Comparison of ENCODE assay signal across 11 mouse cellular contexts in the genomic region with DNA sequence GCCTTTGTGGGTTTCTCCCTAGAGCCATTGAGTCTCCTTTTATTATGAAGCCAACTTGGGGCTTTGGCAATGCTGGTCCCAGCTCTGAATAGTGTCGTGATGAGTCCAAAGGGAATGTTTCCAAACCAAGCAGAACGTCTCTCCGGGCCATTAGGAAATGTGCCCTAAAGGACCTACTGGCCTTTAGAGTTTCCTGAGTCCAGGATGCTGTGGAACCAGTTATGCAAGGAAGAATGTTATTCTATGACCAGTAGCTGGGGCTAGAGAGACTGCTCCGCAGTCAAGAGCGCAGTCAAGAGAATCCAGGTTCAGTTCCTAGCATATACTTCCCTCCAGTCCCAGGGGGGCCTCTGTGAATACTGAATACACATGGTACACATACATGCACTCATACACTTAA. TPM values are rescaled to one million over a fixed set of nuclear protein-coding genes. Genes with fewer than 3 reads are reported as not detected.
DNase-seq lines count a peak whose midpoint lies in the region; ATAC-seq and TF ChIP-seq lines count a peak whose summit lies in the region.
"Had no signal": no experiment of that assay in that cellular context is flagged by ENCODE, and none has a peak within 500 bp of the region (broad histone marks: within the 10 kb centered on the region; RNA-seq: fewer than 3 reads in every experiment).

No protein-coding gene starts in this region.

- peak; percentile 14 for TF ChIP-seq CTCF in left cerebral cortex, adult 2 months (IDR thresholded peaks at IDR 0.05)
- peak; percentile 73 for TF ChIP-seq CTCF in intestine, postnatal 0 days (IDR thresholded peaks at IDR 0.05; ENCODE audit: low read depth)

- DNase-seq in embryo, embryonic 10 days (ENCODE audit: low spot score), result peak; percentile 26
- no peak for DNase-seq in embryo, embryonic 11 days
- no peak for DNase-seq in left cerebral cortex, adult 2 months (ENCODE audit: extremely low spot score in 1 of 2, low spot score in 2 of 2)
- no peak for DNase-seq in left cerebral cortex, postnatal 10 days (ENCODE audit: extremely low spot score in 1 of 2, low spot score in 2 of 2)
- DNase-seq in lung, postnatal 36 days, result peak; percentile 74
- no peak for DNase-seq in cerebellum, postnatal 36 days
- no peak for DNase-seq in cerebellum, adult 9-11 months
- DNase-seq: cerebellum, adult 11-12 months had no signal

- H3K9me3 ChIP-seq in intestine, postnatal 0 days (ENCODE audit: control insufficient read depth), result no peaks in the 10 kb centered on the region
- H3K9me3 ChIP-seq: neural tube, embryonic 13.5 days had no signal

- H3K9ac ChIP-seq in intestine, postnatal 0 days (ENCODE audit: low read depth, low read length), result no peak overlapping the region
- H3K9ac ChIP-seq: neural tube, embryonic 13.5 days had no signal

- H3K4me2 ChIP-seq in intestine, postnatal 0 days (replicated peaks; ENCODE audit: low read depth), result no peak overlapping the region
- H3K4me2 ChIP-seq: heart, embryonic 11.5 days; neural tube, embryonic 13.5 days had no signal

- no peaks in the 10 kb centered on the region; the same call in 1 of the 2 replicates for H3K4me1 ChIP-seq in intestine, postnatal 0 days (replicated peaks; ENCODE audit: control insufficient read depth, insufficient read depth, low read length)

- no peaks in the 10 kb centered on the region for H3K27me3 ChIP-seq in intestine, postnatal 0 days (replicated peaks; ENCODE audit: control insufficient read depth, insufficient read depth, low read length)
- H3K27me3 ChIP-seq: neural tube, embryonic 13.5 days had no signal

- H3K36me3 ChIP-seq in intestine, postnatal 0 days (ENCODE audit: control insufficient read depth, insufficient read depth), result no peaks in the 10 kb centered on the region
- H3K36me3 ChIP-seq: neural tube, embryonic 13.5 days had no signal

- intact Hi-C loops in left cerebral cortex, adult 2 months (cut with DNase I), result no loop called here
- intact Hi-C loops in left cerebral cortex, postnatal 10 days (cut with DNase I), result loop anchor here (10.0 kb wide), 1 partner anchor 195 kb away; no protein-coding TSS in a partner anchor

- H3K4me3 ChIP-seq in left cerebral cortex, adult 2 months, result no peak overlapping the region
- no peak overlapping the region for H3K4me3 ChIP-seq in intestine, postnatal 0 days (ENCODE audit: low read depth, low read length)
- H3K4me3 ChIP-seq: neural tube, embryonic 13.5 days had no signal

- WGBS in intestine, postnatal 0 days, result 35% methylated on average over 5 of the region's 5 CpGs

- peak; percentile 54 for ATAC-seq in intestine, postnatal 0 days

- H3K27ac ChIP-seq in left cerebral cortex, adult 2 months, result no peak overlapping the region
- peak overlapping the region; percentile 76 for H3K27ac ChIP-seq in intestine, postnatal 0 days (ENCODE audit: low read depth, low read length)

RNA-seq across cellular contexts. Expression of gene Rassf3, which starts 23.9 kb away (rescaled TPM):
- 10 to 100 TPM; 39.4 to 40.1 TPM for total RNA-seq in left cerebral cortex, adult 2 months (2021)
- 10 to 100 TPM; 24.5 to 31.1 TPM for total RNA-seq in left cerebral cortex, postnatal 10 days (2021)
- polyA plus RNA-seq in intestine, postnatal 0 days (2015; fragmentation: Nextera tagmentation; extraction: Ambion mirVana), result 16.7 and 18.1 TPM in 2 replicates

Comparison
In these comparisons a context has a peak if more than half of its experiments do, and no peak if none do; other contexts are left out.
1. DNase-seq: peak in embryo, embryonic 10 days (single experiment) and lung, postnatal 36 days (single experiment); none in embryo, embryonic 11 days (single experiment), left cerebral cortex, adult 2 months (0 of 2), left cerebral cortex, postnatal 10 days (0 of 2), cerebellum, postnatal 36 days (0 of 2) and cerebellum, adult 9-11 months (single experiment).